Mouse (Mus musculus) heart, adult 2 months (tissue): Measurements from ENCODE around the gene Hesx1. TPM values are rescaled to one million over a fixed set of nuclear protein-coding genes. Genes with fewer than 3 reads are reported as not detected.
A peak's percentile ranks its signal among the peaks of the same experiment; 100 is the strongest.

Source experiments
- DNase-seq, 2 experiments: peaks; one replicate each; pipeline ENCODE4 v3.0.0; 2021
- H3K27ac ChIP-seq: fragments of 200-600 bp; 2 replicates; pipeline ENCODE4 v1.8.1; 2022
- H3K27me3 ChIP-seq: fragments of 200-500 bp; 2 replicates; pipeline ENCODE4 v1.6.1; 2012; ENCODE audit warnings: mild to moderate bottlenecking, low read length, inconsistent platforms, mixed read lengths; ENCODE audit not compliant: control insufficient read depth, insufficient read depth
- H3K36me3 ChIP-seq: fragments of 200-500 bp; 2 replicates; pipeline ENCODE4 v1.6.1; 2012; ENCODE audit warnings: low read length, inconsistent platforms; ENCODE audit not compliant: control insufficient read depth, insufficient read depth
- H3K4me1 ChIP-seq: fragments of 200-500 bp; 2 replicates; pipeline ENCODE4 v1.6.1; 2011; ENCODE audit warnings: low read length; ENCODE audit not compliant: control insufficient read depth, insufficient read depth
- H3K4me3 ChIP-seq: fragments of 200-600 bp; 2 replicates; pipeline ENCODE4 v1.8.1; 2022
- H3K79me2 ChIP-seq: fragments of 200-500 bp; replicated peaks from 2 replicates; pipeline ENCODE4 v1.6.1; 2012; ENCODE audit warnings: mild to moderate bottlenecking, inconsistent platforms, low read length, moderate library complexity, mixed read lengths; ENCODE audit not compliant: control insufficient read depth, insufficient read depth
- H3K9ac ChIP-seq: fragments of 200-500 bp; 2 replicates; pipeline ENCODE4 v1.6.1; 2012; ENCODE audit warnings: low read depth, mild to moderate bottlenecking, control low read depth, inconsistent platforms, low read length, mixed read lengths
- CTCF ChIP-seq: fragments of 200-600 bp; IDR thresholded peaks from 2 replicates; pipeline ENCODE4 v1.8.1; 2022; ENCODE audit warnings: antibody characterized with exemption, mild to moderate bottlenecking, moderate library complexity
- EP300 ChIP-seq: fragments of 200-500 bp; IDR thresholded peaks from 2 replicates; pipeline ENCODE4 v1.6.1; 2011; ENCODE audit warnings: low read depth, low read length, control low read depth; ENCODE audit not compliant: insufficient read depth
- POLR2A ChIP-seq: fragments of 200-500 bp; IDR thresholded peaks from 2 replicates; pipeline ENCODE4 v1.6.1; 2011; ENCODE audit warnings: mild to moderate bottlenecking, low read depth, low read length, control low read depth; ENCODE audit not compliant: insufficient read depth
- WGBS: fragments of 180-500 bp; shearing (Covaris S2); methylation state at CpG from one replicate; pipeline ENCODE4 v1.1.7; 2018; 5-methylcytosine and 5-hydroxymethylcytosine counted together
- intact Hi-C: fragments of 180-260 bp; cut with DNase I; formaldehyde crosslinking; loops from one replicate; pipeline ENCODE4 v1.15.1; 2025
- polyA plus RNA-seq: library from polyadenylated mRNA; depleted of rRNA; stranded (reverse); fragments of >200 nt; gene quantifications from 2 replicates; pipeline ENCODE4 v1.2.3, GENCODE M21; 2012
- total RNA-seq, 2 experiments: library from RNA; stranded (reverse); gene quantifications; 2 replicates each; pipeline ENCODE4 v1.2.3; 2021

The Hesx1 gene
- total and polyA plus RNA-seq, 3 experiments, result not detected

- Histone ChIP-seq H3K27me3 (no peaks in the 10 kb centered on the region), H3K4me1 (peaks cover 4% of the 10 kb centered on the region), H3K4me3 (peak within 1 kb of the TSS; percentile 82), H3K27ac (peak within 1 kb of the TSS; percentile 84), H3K36me3 (no peaks in the 10 kb centered on the region; the same call in 1 of the 2 replicates), H3K9ac (peak within 1 kb of the TSS; percentile 97), H3K79me2 (no peaks in the 10 kb centered on the region)
- intact Hi-C loops, result loop anchor here (10.0 kb wide), 1 partner anchor 386 kb away; the partner anchor contains the start of gene Fam208a
- peak; percentile 95 to 96 for DNase-seq
- TF ChIP-seq CTCF (peak; percentile 34), POLR2A (peak; percentile 79), EP300 (0 out of 2 replicates have a peak, but pooled peaks have one; percentile 38)
- WGBS, result under 1% methylated on average over 29 of the region's 29 CpGs
Measured at GRCm38 (mm10) chr14:27038783-27039182, 44.6 kb downstream of the Hesx1 start, which contains the start of gene Il17rd. Gene Il17rd (plus strand): TSS chr14:27038941.

- TF ChIP-seq EP300 (no peak), CTCF (no peak), POLR2A (no peak)
- peak overlapping the region; percentile 82 for H3K4me3 ChIP-seq
- H3K9ac ChIP-seq, result peak overlapping the region; percentile 97
- no peaks in the 10 kb centered on the region; the same call in 1 of the 2 replicates for H3K36me3 ChIP-seq
- H3K27me3 ChIP-seq, result no peaks in the 10 kb centered on the region
- H3K4me1 ChIP-seq, result peaks cover 10% of the 10 kb centered on the region
- H3K27ac ChIP-seq, result peak overlapping the region; percentile 84
- intact Hi-C loops, result loop anchor here (10.0 kb wide), 1 partner anchor 385 kb away; the partner anchor contains the start of gene Fam208a
- H3K79me2 ChIP-seq, result no peaks in the 10 kb centered on the region
- peak in 1 of 2 experiments; percentile 62 for DNase-seq
- 7% methylated on average over 59 of the region's 59 CpGs for WGBS
Measured at GRCm38 (mm10) chr14:27039281-27040248, 45.3 kb downstream of the Hesx1 start.

- no peak overlapping the region for H3K4me3 ChIP-seq
- 70% methylated on average over 12 of the region's 12 CpGs for WGBS
- intact Hi-C loops, result no loop called here
- DNase-seq, result no peak
- H3K27ac ChIP-seq, result no peak overlapping the region
- TF ChIP-seq POLR2A, result no peak
- no peak for TF ChIP-seq EP300
- no peak for TF ChIP-seq CTCF
- H3K27me3 ChIP-seq, result no peaks in the 10 kb centered on the region
- H3K79me2 ChIP-seq, result no peaks in the 10 kb centered on the region
- H3K9ac ChIP-seq, result no peak overlapping the region
- H3K36me3 ChIP-seq, result no peaks in the 10 kb centered on the region; the same call in 1 of the 2 replicates
- H3K4me1 ChIP-seq, result peaks cover 12% of the 10 kb centered on the region
Measured at GRCm38 (mm10) chr14:27040451-27040850, 46.2 kb downstream of the Hesx1 start.

- H3K9ac ChIP-seq, result no peak overlapping the region
- H3K4me1 ChIP-seq, result peaks cover 14% of the 10 kb centered on the region
- no peaks in the 10 kb centered on the region for H3K79me2 ChIP-seq
- DNase-seq, result no peak
- no peaks in the 10 kb centered on the region; the same call in 1 of the 2 replicates for H3K36me3 ChIP-seq
- H3K27ac ChIP-seq, result no peak overlapping the region; the same call in 1 of the 2 replicates
- TF ChIP-seq CTCF (no peak), POLR2A (no peak), EP300 (no peak)
- no peak overlapping the region for H3K4me3 ChIP-seq
- intact Hi-C loops, result no loop called here
- 53% methylated on average over 8 of the region's 8 CpGs for WGBS
- H3K27me3 ChIP-seq, result no peaks in the 10 kb centered on the region
Measured at GRCm38 (mm10) chr14:27042280-27042983, 48.2 kb downstream of the Hesx1 start.

GRCm38 (mm10) chr14:27043416-27043815, 49.2 kb downstream of the Hesx1 start:
- H3K27ac ChIP-seq, result peak overlapping the region; percentile 30; the same call in 1 of the 2 replicates
- H3K27me3 ChIP-seq, result no peaks in the 10 kb centered on the region
- peaks cover 14% of the 10 kb centered on the region for H3K4me1 ChIP-seq
- H3K4me3 ChIP-seq, result no peak overlapping the region
- no peaks in the 10 kb centered on the region; the same call in 1 of the 2 replicates for H3K36me3 ChIP-seq
- WGBS, result 32% methylated on average over 5 of the region's 5 CpGs
- no peak for DNase-seq
- no peak for TF ChIP-seq CTCF
- no peak for TF ChIP-seq EP300
- TF ChIP-seq POLR2A, result no peak
- H3K79me2 ChIP-seq, result no peaks in the 10 kb centered on the region
- no peak overlapping the region for H3K9ac ChIP-seq
- intact Hi-C loops, result no loop called here
